Mouse (Mus musculus) heart, embryonic 16.5 days (tissue): ENCODE results near the gene Cyp19a1. TPM values are rescaled to one million over a fixed set of nuclear protein-coding genes. Genes with fewer than 3 reads are reported as not detected.
A peak's percentile ranks its signal among the peaks of the same experiment; 100 is the strongest.

Experiments
- ATAC-seq: fragments of 200-750 bp; cut with Nextera tagmentation; replicated peaks from 2 replicates; pipeline ENCODE4 v1.8.0; 2017; ENCODE audit warnings: moderate number of reproducible peaks; ENCODE audit not compliant: insufficient read depth, low FRiP score; ENCODE audit errors: extremely low read depth
- H3K27ac ChIP-seq: fragments of 300-500 bp; sonication (generic); 2 replicates; pipeline ENCODE4 v1.5.1; 2014; ENCODE audit warnings: mild to moderate bottlenecking, low read length, control low read depth, moderate library complexity
- H3K27me3 ChIP-seq: fragments of 300-500 bp; sonication (generic); 2 replicates; pipeline ENCODE4 v1.6.1; 2014; ENCODE audit warnings: low read length, mixed read lengths; ENCODE audit not compliant: control insufficient read depth, insufficient read depth
- H3K36me3 ChIP-seq: fragments of 300-500 bp; sonication (generic); 2 replicates; pipeline ENCODE4 v1.6.1; 2014; ENCODE audit not compliant: control insufficient read depth, insufficient read depth
- H3K4me1 ChIP-seq: fragments of 300-500 bp; sonication (generic); 2 replicates; pipeline ENCODE4 v1.6.1; 2014; ENCODE audit warnings: low read length, mixed read lengths; ENCODE audit not compliant: control insufficient read depth, insufficient read depth
- H3K4me2 ChIP-seq: fragments of 300-500 bp; sonication (generic); 2 replicates; pipeline ENCODE4 v1.6.1; 2014; ENCODE audit warnings: low read depth, mild to moderate bottlenecking, control low read depth, low read length
- H3K4me3 ChIP-seq: fragments of 300-500 bp; sonication (generic); 2 replicates; pipeline ENCODE4 v1.5.1; 2014; ENCODE audit warnings: mild to moderate bottlenecking, control low read depth, low read length
- H3K9ac ChIP-seq: fragments of 300-500 bp; sonication (generic); 2 replicates; pipeline ENCODE4 v1.6.1; 2014; ENCODE audit warnings: low read length, control low read depth
- H3K9me3 ChIP-seq: fragments of 300-500 bp; sonication (generic); replicated peaks from 2 replicates; pipeline ENCODE4 v1.6.1; 2016; ENCODE audit warnings: low read length; ENCODE audit not compliant: control insufficient read depth
- WGBS: fragments of 180-500 bp; shearing (Covaris S2); extraction: QIAGEN DNeasy Blood & Tissue Kit; methylation state at CpG from one replicate; pipeline ENCODE4 v1.1.7; 2014; 5-methylcytosine and 5-hydroxymethylcytosine counted together
- polyA plus RNA-seq: library from polyadenylated mRNA; unstranded; fragments of >200 nt; fragmentation: Nextera tagmentation; extraction: Ambion mirVana; gene quantifications from 2 replicates; pipeline ENCODE4 v1.2.1, GENCODE M21; 2015

Cyp19a1 gene
- not detected in 2 replicates for polyA plus RNA-seq

DNA sequence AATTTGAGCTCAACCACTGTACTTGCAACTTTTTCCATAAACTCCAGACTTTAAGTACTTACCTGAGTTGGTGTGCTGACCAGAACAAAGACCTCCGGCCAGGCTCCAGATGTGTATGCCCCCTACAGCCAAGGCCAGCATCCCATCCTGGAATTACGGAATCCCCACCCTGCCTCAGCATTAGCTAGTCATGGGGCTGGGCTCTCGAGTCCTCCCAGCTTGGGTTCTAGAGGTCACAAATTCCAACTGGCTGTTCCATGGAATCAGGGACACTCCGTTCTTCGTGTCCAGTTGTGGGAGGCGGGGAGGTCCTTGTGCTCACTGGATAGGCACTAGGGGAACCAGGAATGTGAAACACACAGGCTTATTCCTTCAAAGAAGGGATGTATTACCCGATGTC is at the start of gene Cyp19a1:
Cyp19a1 (minus strand) TSS at position 101 of the 400 bp plus-strand sequence.
- no peaks in the 10 kb centered on the region for H3K9me3 ChIP-seq
- H3K27me3 ChIP-seq: no peaks in the 10 kb centered on the region
- H3K9ac ChIP-seq: no peak within 1 kb of the TSS
- H3K27ac ChIP-seq: no peak within 1 kb of the TSS
- H3K4me3 ChIP-seq: no peak within 1 kb of the TSS
- H3K36me3 ChIP-seq: no peaks in the 10 kb centered on the region
- WGBS: 77% methylated on average over 7 of the region's 7 CpGs
- H3K4me2 ChIP-seq: no peak within 1 kb of the TSS
- no peak for ATAC-seq
- H3K4me1 ChIP-seq: no peaks in the 10 kb centered on the region

DNA sequence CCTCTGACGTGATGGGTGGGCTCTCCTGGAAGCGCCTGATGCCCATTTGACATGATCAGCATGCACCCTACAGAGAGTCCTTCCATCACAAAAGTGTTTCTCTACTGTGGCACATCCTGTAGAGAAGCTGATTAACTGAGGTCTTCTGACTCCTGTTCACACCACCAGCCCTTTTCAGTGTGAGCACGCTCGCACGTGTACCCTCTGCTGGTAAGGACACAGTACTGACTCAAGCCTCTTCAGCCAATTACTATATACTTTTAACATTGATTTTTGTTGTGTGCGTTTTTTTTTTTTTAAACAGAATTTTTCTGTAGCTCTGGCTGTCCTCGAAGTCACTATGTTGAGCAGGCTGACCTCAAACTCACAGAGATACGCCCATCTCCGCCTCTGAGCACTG is 48.5 kb upstream of the Cyp19a1 start:
- Histone ChIP-seq H3K36me3 (no peaks in the 10 kb centered on the region), H3K4me3 (no peak overlapping the region), H3K9me3 (no peaks in the 10 kb centered on the region), H3K9ac (no peak overlapping the region), H3K4me1 (no peaks in the 10 kb centered on the region), H3K4me2 (no peak overlapping the region), H3K27ac (no peak overlapping the region), H3K27me3 (no peaks in the 10 kb centered on the region)
- ATAC-seq: no peak
- WGBS: 64% methylated on average over 9 of the region's 9 CpGs

DNA sequence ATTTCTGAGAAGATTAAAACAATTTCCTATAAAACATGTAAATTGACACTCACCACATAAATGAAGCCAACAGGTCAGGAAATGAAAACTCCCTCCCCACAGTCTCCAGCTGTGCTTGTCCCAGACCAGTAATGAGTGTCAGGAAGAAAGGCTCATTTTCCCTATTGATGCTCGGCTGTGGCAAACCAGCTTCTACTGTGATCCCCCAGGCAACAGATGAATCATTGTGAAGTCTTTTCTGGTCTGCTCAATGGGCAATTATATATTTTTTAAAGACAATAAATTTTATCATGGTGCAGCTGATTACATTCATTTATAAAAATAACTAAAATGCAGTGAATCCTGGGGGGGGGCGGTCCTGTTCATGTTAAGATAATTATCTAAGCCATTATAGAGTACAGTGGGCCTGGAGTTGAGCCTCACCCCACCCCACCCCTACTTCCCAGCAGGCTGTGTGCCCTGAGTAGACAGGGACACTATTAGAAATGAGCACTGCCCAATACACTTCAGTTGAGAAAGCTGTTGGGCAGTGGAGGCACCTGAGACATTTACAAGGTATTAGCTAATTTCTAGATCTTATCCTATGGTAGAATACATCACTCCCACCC is 40.9 kb upstream of the Cyp19a1 start:
- H3K9me3 ChIP-seq: no peaks in the 10 kb centered on the region
- H3K9ac ChIP-seq: no peak overlapping the region
- WGBS: 59% methylated on average over 2 of the region's 2 CpGs
- H3K36me3 ChIP-seq: no peaks in the 10 kb centered on the region
- H3K4me1 ChIP-seq: no peaks in the 10 kb centered on the region
- no peak overlapping the region for H3K27ac ChIP-seq
- no peak for ATAC-seq
- no peak overlapping the region for H3K4me3 ChIP-seq
- H3K4me2 ChIP-seq: no peak overlapping the region
- H3K27me3 ChIP-seq: no peaks in the 10 kb centered on the region

DNA sequence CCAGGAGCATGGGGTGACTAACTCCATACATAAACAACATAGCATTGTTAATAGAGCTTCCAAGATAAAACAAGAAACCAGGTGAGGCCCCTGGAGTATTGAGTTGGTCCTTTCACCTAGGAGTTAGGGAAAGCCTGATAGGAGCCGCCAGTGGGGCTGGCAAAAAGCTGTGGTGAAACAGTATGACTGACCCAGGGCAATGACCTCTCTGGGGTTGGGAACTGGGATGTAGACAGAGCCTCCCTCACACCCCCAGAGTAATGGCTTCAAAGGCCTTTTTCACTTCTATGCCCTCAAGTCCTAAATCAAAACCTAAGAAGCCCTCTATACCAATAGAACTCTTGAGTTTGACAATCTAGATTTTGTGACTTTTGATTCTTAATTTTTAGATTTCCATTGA is 40.3 kb upstream of the Cyp19a1 start:
- Histone ChIP-seq H3K9me3 (no peaks in the 10 kb centered on the region), H3K36me3 (no peaks in the 10 kb centered on the region), H3K4me3 (no peak overlapping the region), H3K27ac (no peak overlapping the region), H3K4me1 (no peaks in the 10 kb centered on the region), H3K4me2 (no peak overlapping the region), H3K27me3 (no peaks in the 10 kb centered on the region), H3K9ac (no peak overlapping the region)
- 81% methylated on average over 1 of the region's 1 CpGs for WGBS
- ATAC-seq: no peak

DNA sequence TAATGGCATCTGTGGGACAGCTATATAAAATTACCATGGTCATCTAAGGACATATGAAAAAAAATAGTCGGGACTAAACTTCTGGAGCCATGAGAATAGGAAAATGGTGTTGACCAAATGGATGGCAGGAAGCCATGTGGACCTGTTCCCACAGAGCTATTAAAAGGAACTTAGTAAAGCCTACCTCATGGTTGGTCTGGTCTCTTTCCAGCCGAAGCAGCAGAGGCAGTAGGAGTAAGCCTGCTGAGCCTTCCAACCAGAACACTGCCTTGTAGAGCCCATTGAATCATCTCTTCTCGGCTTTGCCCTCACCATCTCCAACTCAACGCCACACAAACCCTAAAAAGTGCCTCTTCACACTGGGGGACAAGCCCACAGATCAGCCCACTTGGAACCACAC is 33.3 kb upstream of the Cyp19a1 start:
- Histone ChIP-seq H3K9ac (no peak overlapping the region), H3K4me1 (no peaks in the 10 kb centered on the region), H3K4me3 (no peak overlapping the region), H3K36me3 (no peaks in the 10 kb centered on the region), H3K4me2 (no peak overlapping the region), H3K9me3 (no peaks in the 10 kb centered on the region), H3K27ac (no peak overlapping the region), H3K27me3 (no peaks in the 10 kb centered on the region)
- ATAC-seq: no peak
- WGBS: 69% methylated on average over 4 of the region's 4 CpGs

DNA sequence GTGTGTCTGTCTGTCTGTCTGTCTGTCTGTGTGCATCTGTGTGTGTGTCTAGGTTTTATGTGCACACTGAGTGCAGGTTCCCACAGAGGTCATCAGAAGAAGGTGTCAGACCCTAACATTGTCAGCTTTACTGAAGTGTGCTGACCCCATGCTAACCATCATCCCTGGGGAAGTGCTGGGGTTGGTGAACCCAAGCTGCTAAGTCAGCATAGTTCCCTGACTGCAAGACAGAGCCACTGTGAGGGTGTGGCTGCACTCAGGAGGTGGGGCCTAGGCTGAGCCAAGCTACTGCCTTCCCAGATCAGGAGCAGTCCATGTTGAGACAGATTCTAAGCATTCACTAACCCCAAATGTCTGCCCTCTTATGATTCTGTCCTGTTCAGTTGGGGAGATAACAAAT is 31.9 kb upstream of the Cyp19a1 start:
- no peak overlapping the region for H3K27ac ChIP-seq
- H3K4me3 ChIP-seq: no peak overlapping the region
- no peaks in the 10 kb centered on the region for H3K27me3 ChIP-seq
- H3K9ac ChIP-seq: no peak overlapping the region
- no peaks in the 10 kb centered on the region for H3K36me3 ChIP-seq
- H3K9me3 ChIP-seq: no peaks in the 10 kb centered on the region
- no peak overlapping the region for H3K4me2 ChIP-seq
- no peak for ATAC-seq
- no peaks in the 10 kb centered on the region for H3K4me1 ChIP-seq

DNA sequence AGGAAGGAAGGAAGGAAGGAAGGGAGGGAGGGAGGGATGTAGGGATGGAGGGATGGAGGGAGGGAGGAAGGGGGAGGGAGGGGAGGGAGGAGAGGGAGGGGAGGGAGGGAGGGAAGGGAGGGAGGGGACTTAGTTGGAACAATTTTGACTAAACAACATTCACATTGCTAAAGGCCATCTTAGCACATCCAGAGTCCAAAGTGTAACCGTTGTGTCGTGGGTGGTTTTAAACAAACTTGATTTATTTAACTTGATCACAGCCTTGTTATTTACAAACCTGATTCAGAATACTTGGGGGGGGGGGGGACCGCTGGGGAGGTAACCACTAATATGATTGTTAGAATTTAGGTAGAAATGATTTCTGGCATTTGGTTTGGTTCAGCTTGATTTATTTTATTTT is 31.5 kb upstream of the Cyp19a1 start:
- Histone ChIP-seq H3K36me3 (no peaks in the 10 kb centered on the region), H3K27me3 (no peaks in the 10 kb centered on the region), H3K9me3 (no peaks in the 10 kb centered on the region), H3K9ac (no peak overlapping the region), H3K4me1 (no peaks in the 10 kb centered on the region), H3K4me2 (no peak overlapping the region), H3K4me3 (no peak overlapping the region), H3K27ac (no peak overlapping the region)
- WGBS: 75% methylated on average over 3 of the region's 3 CpGs
- ATAC-seq: no peak

DNA sequence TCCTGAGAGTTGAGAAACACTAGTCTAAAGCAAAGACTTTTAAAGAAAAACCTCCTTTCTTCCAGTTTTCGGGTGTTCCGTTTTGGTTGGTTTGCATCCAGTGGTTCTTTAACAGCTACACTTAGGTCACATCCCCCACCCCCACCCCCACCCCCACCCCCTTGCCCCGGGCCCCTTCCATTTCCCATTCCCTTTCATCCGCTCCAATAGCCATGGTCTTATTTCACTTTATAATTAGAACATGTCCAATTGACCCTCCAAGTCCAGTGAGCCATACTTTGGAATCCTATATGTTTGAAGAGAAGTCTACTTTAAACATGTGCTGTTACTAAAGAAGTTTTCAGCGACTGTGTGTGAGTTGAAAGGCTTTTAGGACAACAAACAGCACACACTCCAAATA is 19.9 kb upstream of the Cyp19a1 start:
- Histone ChIP-seq H3K9ac (no peak overlapping the region), H3K27me3 (peaks cover 32% of the 10 kb centered on the region), H3K36me3 (no peaks in the 10 kb centered on the region), H3K9me3 (no peaks in the 10 kb centered on the region), H3K27ac (no peak overlapping the region), H3K4me1 (peaks cover 5% of the 10 kb centered on the region; the same call in 1 of the 2 replicates), H3K4me2 (no peak overlapping the region), H3K4me3 (no peak overlapping the region)
- 68% methylated on average over 5 of the region's 5 CpGs for WGBS
- no peak for ATAC-seq

DNA sequence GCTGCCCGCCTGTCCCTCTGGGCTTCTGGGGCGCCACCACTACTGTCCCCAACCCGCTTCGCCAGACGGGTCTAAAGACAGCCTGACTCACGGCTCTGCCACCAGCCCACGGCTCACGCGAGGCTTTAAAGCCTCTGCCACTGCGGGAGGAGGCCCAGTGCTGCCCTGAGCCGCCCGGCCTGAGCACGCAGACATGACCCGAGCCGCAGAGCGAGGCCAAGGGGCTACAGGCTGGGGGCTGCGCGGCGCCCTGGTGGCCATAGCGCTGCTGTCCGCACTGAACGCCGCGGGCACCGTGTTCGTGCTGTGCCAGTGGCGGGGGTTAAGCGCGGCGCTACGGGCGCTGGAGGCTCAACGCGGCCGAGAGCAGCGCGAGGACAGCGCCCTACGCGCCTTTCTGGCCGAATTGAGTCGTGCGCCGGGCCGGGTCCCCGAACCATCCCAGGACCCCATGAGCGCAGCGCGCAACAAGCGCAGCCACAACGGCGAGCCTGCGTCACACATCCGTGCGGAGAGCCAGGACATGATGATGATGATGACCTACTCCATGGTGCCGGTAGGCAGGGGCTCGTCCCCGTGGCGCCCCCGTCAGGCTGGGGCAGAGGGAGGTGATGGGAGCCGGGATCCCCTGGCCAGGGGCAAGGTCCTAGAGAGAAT is 18.5 kb upstream of the Cyp19a1 start, which contains the start of gene Gldn:
Gldn (plus strand) TSS at position 156 of the 657 bp plus-strand sequence.
- Histone ChIP-seq H3K27ac (no peak within 1 kb of the TSS), H3K9ac (no peak within 1 kb of the TSS)
- WGBS: 4% methylated on average over 61 of the region's 61 CpGs

More for the DNA sequence above, 18.5 kb upstream of the Cyp19a1 start, which contains the start of gene Gldn:
- Histone ChIP-seq H3K4me1 (peaks cover 5% of the 10 kb centered on the region; the same call in 1 of the 2 replicates), H3K4me3 (peak within 1 kb of the TSS; percentile 31), H3K27me3 (peaks cover 32% of the 10 kb centered on the region), H3K36me3 (no peaks in the 10 kb centered on the region), H3K4me2 (peak within 1 kb of the TSS; percentile 55), H3K9me3 (no peaks in the 10 kb centered on the region)
- no peak for ATAC-seq
